Mouse (Mus musculus): ENCODE data around the gene Clip1.

The Clip1 gene

DNA sequence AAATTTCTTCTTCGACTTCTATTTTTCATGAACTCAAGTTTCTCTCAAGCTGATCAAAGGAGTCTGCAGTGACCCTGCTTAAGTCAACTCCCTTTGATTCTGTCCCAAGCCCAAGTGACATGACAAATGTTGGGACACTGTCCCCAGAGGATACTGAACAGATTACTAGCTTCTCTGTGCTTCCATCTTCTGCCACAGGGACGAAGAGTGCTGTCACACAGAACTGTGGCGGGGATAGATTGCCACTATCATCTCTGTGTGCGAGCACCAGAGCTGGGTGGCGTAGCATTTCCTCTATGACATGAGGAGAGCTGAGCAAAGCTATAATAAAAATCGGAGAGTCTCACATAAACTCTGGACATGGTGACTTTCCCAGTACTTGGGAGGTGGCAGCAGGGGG is 82.2 kb downstream of the Clip1 start:
- in situ Hi-C loops (cut with MboI): no loop called here

DNA sequence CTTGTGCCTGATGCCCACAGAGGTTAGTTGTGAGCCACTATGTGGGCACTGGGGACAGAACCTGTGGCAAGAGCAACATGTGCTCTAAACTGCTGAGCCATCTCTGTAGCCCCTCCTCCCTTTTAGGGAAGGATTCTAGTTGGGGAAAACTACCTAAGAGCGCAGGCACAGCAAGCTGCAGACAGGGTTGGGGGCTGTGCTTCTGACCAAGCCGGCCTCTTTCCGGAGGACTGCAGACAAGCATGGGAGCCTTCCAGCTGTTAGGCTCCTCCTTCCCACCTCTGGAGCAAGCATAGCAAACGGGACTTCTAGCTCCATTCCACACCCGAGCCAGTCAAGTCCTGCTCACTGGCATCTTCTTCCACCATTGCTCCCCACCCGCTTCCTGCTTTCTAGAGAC is 85.1 kb downstream of the Clip1 start:
- in situ Hi-C loops (cut with MboI): no loop called here

DNA sequence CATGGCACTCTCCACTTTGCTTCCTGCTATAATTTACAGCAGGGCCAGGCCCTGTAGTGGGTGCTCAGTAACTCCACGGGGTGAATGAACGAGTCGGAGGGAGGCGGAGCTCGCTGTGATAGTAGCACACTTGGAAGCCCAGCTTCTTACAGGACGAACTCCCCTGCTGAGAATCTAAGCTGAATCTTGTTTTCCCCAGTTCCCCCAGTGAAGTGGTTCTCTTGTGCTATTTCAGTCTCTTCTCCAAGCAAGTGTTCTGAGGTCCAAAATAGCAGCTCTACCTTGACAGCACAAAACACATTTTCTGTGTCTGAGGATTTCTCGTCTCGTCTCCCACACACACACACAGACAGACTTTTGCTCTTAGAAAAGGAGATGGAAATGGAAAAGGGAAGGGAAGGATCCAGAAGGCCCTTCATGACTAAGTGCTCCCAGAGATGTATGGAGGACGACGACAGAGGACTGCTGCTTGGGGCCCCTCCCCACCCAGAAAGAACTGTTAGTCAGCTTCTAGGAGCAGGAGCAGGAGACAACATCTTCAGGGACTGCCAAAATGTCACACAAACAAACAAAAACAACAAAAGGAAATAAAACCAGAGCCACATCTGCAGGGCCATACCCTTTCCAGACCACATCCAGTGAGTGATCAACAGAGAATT is 90.7 kb downstream of the Clip1 start:
- in situ Hi-C loops (cut with MboI): no loop called here

DNA sequence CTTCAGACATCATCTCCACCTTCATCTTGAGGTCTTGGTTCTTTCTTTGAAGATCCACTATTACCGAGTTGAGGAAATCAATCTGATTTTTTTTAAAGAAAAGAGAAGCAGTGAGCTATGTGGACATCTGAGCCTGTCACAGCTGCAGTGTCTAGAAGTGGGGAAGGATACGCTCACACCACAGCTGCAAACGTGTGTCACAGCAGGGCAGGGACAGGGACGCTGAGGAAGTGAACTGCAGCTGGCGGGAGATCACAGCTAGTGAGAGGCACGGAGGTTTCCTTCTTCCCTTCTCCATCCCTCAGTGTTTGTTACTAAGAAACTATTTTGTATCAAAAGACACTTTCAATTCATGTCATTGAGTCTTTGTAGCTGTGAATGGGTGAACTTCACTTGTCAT is 104.4 kb downstream of the Clip1 start:
- in situ Hi-C loops (cut with MboI): no loop called here

DNA sequence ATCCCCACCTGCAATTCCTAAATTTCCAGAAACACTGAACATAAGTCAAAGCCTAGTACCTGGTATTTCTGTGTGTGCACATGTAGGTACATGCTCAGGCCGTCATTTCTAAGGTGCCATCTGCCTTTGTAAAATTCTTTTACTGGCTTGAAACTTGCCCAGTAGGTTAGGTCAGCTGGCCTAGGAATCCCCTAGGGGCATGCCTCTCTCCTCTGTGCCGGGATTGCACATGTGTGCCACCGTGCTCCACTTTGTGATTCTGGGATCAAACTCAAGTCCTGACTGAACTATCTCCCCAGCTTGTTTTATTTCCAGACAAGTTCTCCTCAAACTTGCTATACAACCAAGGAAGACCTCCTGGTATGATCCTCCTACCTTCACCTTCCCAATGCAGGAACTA is 107.7 kb downstream of the Clip1 start:
- in situ Hi-C loops (cut with MboI): no loop called here

DNA sequence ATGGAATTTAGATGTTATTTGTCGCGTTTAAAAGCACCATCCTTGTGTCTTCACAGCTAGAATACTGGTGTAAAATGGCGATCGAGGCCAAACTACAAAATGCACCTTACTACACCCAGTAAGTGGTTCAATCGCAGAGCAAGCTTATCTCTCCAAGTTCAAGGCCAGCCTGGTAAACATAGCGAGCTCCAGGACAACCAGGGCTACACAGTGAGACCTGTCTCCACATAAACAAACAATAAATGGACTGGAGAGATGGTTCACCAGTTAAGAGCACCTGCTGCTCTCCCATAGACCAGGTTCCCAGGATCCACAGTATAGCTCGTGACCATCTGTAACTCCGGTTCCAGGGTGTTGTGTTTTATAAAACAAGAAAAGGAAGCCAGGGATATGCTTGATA is 111.1 kb downstream of the Clip1 start:
- in situ Hi-C loops (cut with MboI): no loop called here

DNA sequence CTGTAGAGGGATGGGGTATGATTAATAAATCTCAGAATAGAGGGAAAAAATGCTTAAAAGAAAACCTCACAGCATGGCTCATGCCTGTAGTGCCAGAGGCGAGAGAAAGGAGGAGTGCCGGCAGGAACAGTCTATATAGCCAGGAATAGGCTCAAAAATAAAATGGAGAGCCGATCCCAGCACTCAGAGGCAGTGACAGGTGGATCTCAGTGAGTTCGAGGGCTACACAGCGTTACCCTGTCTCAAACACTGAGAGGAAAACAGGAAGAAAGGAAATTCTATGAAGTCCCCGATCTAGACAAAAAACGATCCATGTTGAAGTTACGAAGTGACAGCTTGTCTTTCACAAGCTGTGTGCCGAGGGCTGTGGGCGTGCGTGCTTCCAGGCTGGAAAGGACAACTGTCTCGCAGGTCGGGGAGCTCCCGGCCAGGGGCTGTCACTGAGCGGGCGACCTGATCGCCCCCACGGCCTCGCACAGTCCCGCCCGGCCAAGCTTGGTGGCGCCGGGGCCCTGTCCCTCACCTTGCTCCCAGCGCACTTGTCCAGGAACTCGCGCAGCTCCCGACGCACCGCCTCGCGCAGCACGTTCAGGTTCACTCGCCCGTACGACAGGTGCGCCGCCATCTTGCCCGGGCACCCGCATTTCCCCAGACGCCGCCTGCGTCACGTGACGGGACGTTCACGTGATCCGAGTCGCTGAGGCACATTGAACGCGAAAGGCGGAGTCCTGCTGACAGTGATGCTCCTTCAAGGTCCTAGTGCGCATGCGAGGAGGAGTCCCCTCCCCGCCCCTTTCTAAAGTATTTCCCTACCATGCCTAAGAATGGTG is 111.8 kb downstream of the Clip1 start, which contains the start of gene Vps33a:
Gene Vps33a, minus strand, starts transcription at position 682 of the 830 bp plus-strand sequence.
- in situ Hi-C loops (cut with MboI): no loop called here

DNA sequence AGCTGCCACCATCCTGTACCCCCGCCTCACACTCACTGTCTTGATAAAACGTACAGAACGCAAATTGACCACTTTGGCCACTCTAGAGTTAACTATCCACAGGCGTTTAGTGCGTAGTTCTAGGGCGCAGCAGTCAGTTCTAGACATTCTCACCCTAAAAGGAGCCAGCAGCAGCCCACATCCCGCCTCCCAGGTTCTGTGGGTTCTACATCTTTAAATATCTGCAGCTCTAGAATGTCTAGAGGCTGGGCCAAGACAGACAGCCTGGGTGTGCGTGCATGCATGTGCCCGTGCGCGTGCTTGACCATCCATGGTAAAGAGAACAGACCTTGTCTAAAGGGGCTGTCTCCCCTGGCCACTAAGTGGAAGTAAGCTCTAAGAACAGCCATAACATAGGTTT is 123.3 kb downstream of the Clip1 start:
- in situ Hi-C loops (cut with MboI): no loop called here

DNA sequence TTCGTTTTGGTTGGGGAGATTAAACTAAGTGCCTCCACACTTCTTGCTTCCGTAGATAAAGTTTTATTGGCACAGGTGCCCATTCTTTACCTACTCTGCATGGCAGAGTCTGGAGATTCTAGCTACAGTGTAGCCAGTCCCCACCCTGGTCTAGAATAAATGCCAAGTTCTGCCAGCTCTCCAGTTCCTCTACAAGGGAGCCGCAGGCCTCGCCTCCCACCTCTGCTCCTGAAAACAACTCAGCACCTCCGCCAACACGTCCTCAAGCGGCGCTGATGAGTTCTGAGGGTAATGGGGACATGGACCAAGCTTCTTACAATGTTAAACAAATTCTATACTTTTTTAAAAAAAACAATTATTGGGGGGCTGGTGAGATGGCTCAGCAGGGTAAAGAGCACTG is 124.8 kb downstream of the Clip1 start:
- in situ Hi-C loops (cut with MboI): no loop called here

DNA sequence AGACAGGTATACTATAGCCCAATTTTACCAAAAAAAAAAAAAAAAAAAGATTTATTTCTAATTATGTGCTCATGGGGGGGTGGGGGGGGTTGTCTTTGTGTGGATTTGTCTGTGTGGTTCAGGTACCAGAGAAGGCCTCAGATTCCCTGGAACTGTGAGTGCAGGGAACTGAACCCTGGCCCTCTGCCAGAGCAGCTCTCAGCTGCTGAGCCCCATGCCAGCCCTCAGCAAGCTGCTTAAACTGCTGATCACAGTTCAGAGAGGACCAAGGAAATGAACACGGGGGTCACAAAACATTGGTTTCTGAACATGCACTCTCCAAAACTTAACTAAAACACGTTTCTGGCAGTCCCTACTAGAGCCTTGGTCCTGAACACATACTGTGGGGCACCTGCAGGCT is 128.0 kb downstream of the Clip1 start:
- in situ Hi-C loops (cut with MboI): no loop called here

DNA sequence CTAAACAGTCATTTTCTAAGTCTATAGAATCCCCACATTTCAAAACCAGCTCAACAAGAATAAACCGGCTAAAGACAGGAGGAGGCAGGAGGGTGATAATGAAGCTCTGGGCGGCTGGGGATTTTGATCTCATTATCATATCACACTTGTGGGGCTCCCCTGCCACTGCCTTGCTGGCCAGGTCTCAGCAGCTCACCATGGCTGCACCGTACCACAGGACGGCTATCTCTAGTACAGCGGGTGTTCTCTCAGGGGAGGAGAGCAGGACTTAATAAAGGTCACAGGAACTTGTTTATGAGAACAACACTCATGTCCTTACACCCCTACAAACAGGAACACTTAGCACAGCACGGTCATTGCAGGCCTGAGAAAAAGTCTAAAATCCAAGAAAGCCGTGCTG is 128.7 kb downstream of the Clip1 start:
- in situ Hi-C loops (cut with MboI): no loop called here

DNA sequence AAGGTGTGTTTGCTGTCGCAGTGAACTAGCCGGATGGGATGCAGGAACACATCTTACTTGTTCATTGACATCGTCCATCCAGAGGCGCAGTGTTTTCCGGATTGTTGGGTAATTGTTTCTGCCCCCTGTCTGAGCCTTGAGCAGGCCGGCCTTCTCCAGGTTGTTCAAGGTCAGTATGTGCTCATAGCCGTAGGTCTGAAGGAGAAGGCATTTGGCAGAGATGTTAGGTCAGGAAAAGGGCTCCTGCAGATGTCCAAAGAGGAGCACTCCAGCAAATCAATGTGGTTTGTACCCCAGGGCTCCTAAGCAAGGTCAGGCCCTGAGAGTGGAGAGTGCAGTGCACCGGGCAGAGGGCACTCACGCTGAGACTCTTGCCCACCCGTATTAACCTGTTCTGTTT is 150.6 kb downstream of the Clip1 start:
- in situ Hi-C loops (cut with MboI): no loop called here

DNA sequence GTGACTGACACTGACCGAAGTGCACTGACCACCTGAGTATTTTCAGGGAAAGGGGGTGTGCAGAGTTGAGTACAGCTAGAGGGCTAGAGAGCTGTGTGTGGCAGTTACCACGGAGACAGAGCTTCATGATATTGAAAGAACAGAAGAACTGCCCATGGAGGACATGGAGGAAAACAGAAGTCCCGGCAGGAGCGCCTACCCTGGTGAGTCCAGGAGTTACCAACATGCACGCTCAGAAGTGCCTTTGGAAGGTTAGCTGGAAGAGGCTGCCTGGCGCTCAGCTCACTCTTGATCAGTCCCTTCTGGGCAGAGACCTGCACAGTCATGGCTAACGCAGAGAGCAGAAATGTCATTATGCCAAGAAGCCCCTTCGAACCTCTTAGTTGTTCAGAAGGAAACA is 154.4 kb downstream of the Clip1 start:
- in situ Hi-C loops (cut with MboI): no loop called here

DNA sequence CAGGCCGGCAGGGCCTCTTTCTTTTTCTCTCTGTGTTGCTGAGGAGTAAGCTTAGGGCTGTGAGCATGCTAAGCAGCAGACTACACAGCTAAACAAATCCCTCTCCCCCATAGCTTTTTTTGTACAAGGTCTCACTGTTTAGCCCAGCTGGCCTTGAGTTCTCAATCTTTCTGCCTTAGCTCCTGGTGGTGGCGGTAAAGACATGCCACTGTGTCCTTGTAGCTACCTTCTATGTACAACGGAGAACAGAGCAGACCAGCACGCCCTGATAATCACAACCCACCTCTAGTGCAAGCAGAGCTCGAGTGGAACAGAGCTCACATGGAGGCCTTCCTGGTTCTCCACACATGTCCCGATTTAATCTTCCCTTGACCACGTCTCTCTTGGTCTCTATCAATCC is 155.8 kb downstream of the Clip1 start:
- in situ Hi-C loops (cut with MboI): no loop called here
